Mouse (Mus musculus): ENCODE data around the gene 5031439G07Rik.

DNA sequence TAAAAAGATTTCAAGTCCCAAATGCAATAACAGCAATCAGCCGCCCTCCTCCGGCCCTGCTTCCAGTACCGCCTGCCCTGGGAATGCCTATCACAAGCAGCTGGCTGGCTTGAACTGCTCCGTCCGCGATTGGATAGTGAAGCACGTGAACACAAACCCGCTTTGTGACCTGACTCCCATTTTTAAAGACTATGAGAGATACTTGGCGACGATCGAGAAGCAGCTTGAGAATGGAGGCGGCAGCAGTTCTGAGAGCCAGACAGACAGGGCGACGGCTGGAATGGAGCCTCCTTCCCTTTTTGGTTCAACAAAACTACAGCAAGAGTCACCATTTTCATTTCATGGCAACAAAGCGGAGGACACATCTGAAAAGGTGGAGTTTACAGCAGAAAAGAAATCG is 53.5 kb downstream of the 5031439G07Rik start:
- TF ChIP-seq CTCF (IDR thresholded peaks at IDR 0.05; ENCODE audit: extremely low read depth, insufficient read length, insufficient replicate concordance, low read depth, low read length) (no peak), POLR2A (IDR thresholded peaks at IDR 0.05; ENCODE audit: low read depth, low read length) (no peak)

Data from small intestine, adult 2 months (tissue).